Mouse (Mus musculus) hindbrain, embryonic 14.5 days (tissue): ENCODE data around the gene Sncb. TPM values are rescaled to one million over a fixed set of nuclear protein-coding genes. Genes with fewer than 3 reads are reported as not detected.

Experiments used
- ATAC-seq: fragments of 200-750 bp; cut with Nextera tagmentation; 2 replicates; pipeline ENCODE4 v1.8.0; 2017; ENCODE audit warnings: moderate number of reproducible peaks, mild to moderate bottlenecking, moderate TSS enrichment, moderate library complexity; ENCODE audit not compliant: low FRiP score
- DNase-seq: peaks from one replicate; pipeline ENCODE4 v3.0.0-alpha.2; 2015; ENCODE audit warnings: low spot score
- H3K27ac ChIP-seq: fragments of 300-500 bp; sonication (generic); 2 replicates; pipeline ENCODE4 v1.5.1; 2014; ENCODE audit warnings: mild to moderate bottlenecking, moderate library complexity
- H3K27me3 ChIP-seq: fragments of 300-500 bp; sonication (generic); 2 replicates; pipeline ENCODE4 v1.6.1; 2014; ENCODE audit warnings: mild to moderate bottlenecking, low read length, mixed read lengths; ENCODE audit not compliant: control insufficient read depth, insufficient read depth
- H3K36me3 ChIP-seq: fragments of 300-500 bp; sonication (generic); replicated peaks from 2 replicates; pipeline ENCODE4 v1.6.1; 2014; ENCODE audit not compliant: control insufficient read depth, insufficient read depth
- H3K4me1 ChIP-seq: fragments of 300-500 bp; sonication (generic); replicated peaks from 2 replicates; pipeline ENCODE4 v1.6.1; 2014; ENCODE audit warnings: antibody characterized with exemption, low read length, mixed read lengths; ENCODE audit not compliant: control insufficient read depth, insufficient read depth
- H3K4me2 ChIP-seq: fragments of 300-500 bp; sonication (generic); replicated peaks from 2 replicates; pipeline ENCODE4 v1.6.1; 2014; ENCODE audit warnings: mild to moderate bottlenecking, moderate library complexity
- H3K4me3 ChIP-seq: fragments of 300-500 bp; sonication (generic); replicated peaks from 2 replicates; pipeline ENCODE4 v1.5.1; 2014; ENCODE audit warnings: mild to moderate bottlenecking, low read length
- H3K9ac ChIP-seq: fragments of 300-500 bp; sonication (generic); 2 replicates; pipeline ENCODE4 v1.6.1; 2014
- H3K9me3 ChIP-seq: fragments of 300-500 bp; sonication (generic); 2 replicates; pipeline ENCODE4 v1.6.1; 2016; ENCODE audit warnings: low read length; ENCODE audit not compliant: control insufficient read depth
- WGBS: fragments of 180-500 bp; shearing (Covaris S2); extraction: QIAGEN DNeasy Blood & Tissue Kit; methylation state at CpG from one replicate; pipeline ENCODE4 v1.1.7; 2014; 5-methylcytosine and 5-hydroxymethylcytosine counted together
- polyA plus RNA-seq: library from polyadenylated mRNA; unstranded; fragments of >200 nt; fragmentation: Nextera tagmentation; extraction: Ambion mirVana; gene quantifications from 2 replicates; pipeline ENCODE4 v1.2.1, GENCODE M21; 2014

The Sncb gene
- polyA plus RNA-seq, result 78.0 and 103 TPM in 2 replicates

- Histone ChIP-seq H3K36me3 (no peaks in the 10 kb centered on the region), H3K4me2 (peak within 1 kb of the TSS; percentile 82), H3K9ac (peak within 1 kb of the TSS; percentile 78), H3K9me3 (no peaks in the 10 kb centered on the region), H3K4me1 (peaks cover 18% of the 10 kb centered on the region), H3K27me3 (peaks cover 51% of the 10 kb centered on the region), H3K4me3 (peak within 1 kb of the TSS; percentile 63), H3K27ac (peak within 1 kb of the TSS; percentile 71)
- ATAC-seq (peak; percentile 81), DNase-seq (peak; percentile 79)
- under 1% methylated on average over 35 of the region's 35 CpGs for WGBS
Observed at GRCm38 (mm10) chr13:54766192-54766768, at the start of gene Sncb. TSS of gene Sncb (minus strand) at chr13:54766595.

- WGBS, result 90% methylated on average over 9 of the region's 9 CpGs
- Histone ChIP-seq H3K4me2 (no peak overlapping the region), H3K27me3 (no peaks in the 10 kb centered on the region), H3K27ac (no peak overlapping the region), H3K4me3 (no peak overlapping the region), H3K9ac (no peak overlapping the region), H3K9me3 (no peaks in the 10 kb centered on the region), H3K4me1 (peaks cover 4% of the 10 kb centered on the region; the same call in 1 of the 2 replicates), H3K36me3 (no peaks in the 10 kb centered on the region)
- ATAC-seq (no peak), DNase-seq (no peak)
Observed at GRCm38 (mm10) chr13:54813381-54813780, 47.0 kb upstream of the Sncb start.

- no peak overlapping the region for H3K27ac ChIP-seq
- H3K9ac ChIP-seq, result no peak overlapping the region
- no peak overlapping the region for H3K4me3 ChIP-seq
- no peak overlapping the region for H3K4me2 ChIP-seq
- no peaks in the 10 kb centered on the region for H3K27me3 ChIP-seq
- WGBS, result 70% methylated on average over 7 of the region's 7 CpGs
- H3K9me3 ChIP-seq, result no peaks in the 10 kb centered on the region
- DNase-seq (no peak), ATAC-seq (no peak)
- peaks cover 3% of the 10 kb centered on the region; the same call in 1 of the 2 replicates for H3K4me1 ChIP-seq
- H3K36me3 ChIP-seq, result no peaks in the 10 kb centered on the region
Observed at GRCm38 (mm10) chr13:54811476-54811875, 45.1 kb upstream of the Sncb start.

GRCm38 (mm10) chr13:54808067-54808466, 41.7 kb upstream of the Sncb start:
- Histone ChIP-seq H3K4me1 (peaks cover 5% of the 10 kb centered on the region; the same call in 1 of the 2 replicates), H3K27ac (no peak overlapping the region), H3K27me3 (0 out of 2 replicates have a peak, but pooled peaks cover 5% of the 10 kb centered on the region), H3K9ac (no peak overlapping the region), H3K4me2 (no peak overlapping the region), H3K9me3 (no peaks in the 10 kb centered on the region), H3K36me3 (no peaks in the 10 kb centered on the region), H3K4me3 (no peak overlapping the region)
- ATAC-seq, result no peak
- no peak for DNase-seq
- WGBS, result 78% methylated on average over 12 of the region's 12 CpGs

GRCm38 (mm10) chr13:54806434-54806976, 40.1 kb upstream of the Sncb start:
- H3K9ac ChIP-seq, result no peak overlapping the region
- ATAC-seq (peak; percentile 62; the same call in 1 of the 2 replicates), DNase-seq (no peak)
- H3K4me3 ChIP-seq, result no peak overlapping the region
- no peak overlapping the region for H3K4me2 ChIP-seq
- no peak overlapping the region for H3K27ac ChIP-seq
- peaks cover 5% of the 10 kb centered on the region; the same call in 1 of the 2 replicates for H3K4me1 ChIP-seq
- H3K9me3 ChIP-seq, result no peaks in the 10 kb centered on the region
- no peaks in the 10 kb centered on the region for H3K36me3 ChIP-seq
- WGBS, result 20% methylated on average over 13 of the region's 13 CpGs
- H3K27me3 ChIP-seq, result peaks cover 5% of the 10 kb centered on the region; the same call in 1 of the 2 replicates

- 41% methylated on average over 21 of the region's 21 CpGs for WGBS
- DNase-seq (peak; percentile 47), ATAC-seq (no peak)
- peaks cover 5% of the 10 kb centered on the region; the same call in 1 of the 2 replicates for H3K4me1 ChIP-seq
- no peak overlapping the region for H3K4me3 ChIP-seq
- peaks cover 5% of the 10 kb centered on the region; the same call in 1 of the 2 replicates for H3K27me3 ChIP-seq
- H3K9me3 ChIP-seq, result no peaks in the 10 kb centered on the region
- H3K27ac ChIP-seq, result no peak overlapping the region
- 0 out of 2 replicates have a peak overlapping the region, but pooled peaks have one; percentile 41 for H3K9ac ChIP-seq
- H3K36me3 ChIP-seq, result no peaks in the 10 kb centered on the region
- no peak overlapping the region for H3K4me2 ChIP-seq
Observed at GRCm38 (mm10) chr13:54805134-54805838, 38.9 kb upstream of the Sncb start.

GRCm38 (mm10) chr13:54803010-54803409, 36.6 kb upstream of the Sncb start:
- no peak overlapping the region for H3K4me3 ChIP-seq
- ATAC-seq (no peak), DNase-seq (no peak)
- H3K9ac ChIP-seq, result no peak overlapping the region
- WGBS, result 81% methylated on average over 6 of the region's 6 CpGs
- H3K36me3 ChIP-seq, result no peaks in the 10 kb centered on the region
- no peaks in the 10 kb centered on the region for H3K9me3 ChIP-seq
- no peak overlapping the region for H3K4me2 ChIP-seq
- H3K27me3 ChIP-seq, result peaks cover 5% of the 10 kb centered on the region; the same call in 1 of the 2 replicates
- H3K4me1 ChIP-seq, result peaks cover 5% of the 10 kb centered on the region; the same call in 1 of the 2 replicates
- H3K27ac ChIP-seq, result no peak overlapping the region

GRCm38 (mm10) chr13:54800206-54800605, 33.8 kb upstream of the Sncb start:
- Histone ChIP-seq H3K27me3 (peaks cover 9% of the 10 kb centered on the region; the same call in 1 of the 2 replicates), H3K9me3 (no peaks in the 10 kb centered on the region), H3K4me1 (no peaks in the 10 kb centered on the region), H3K27ac (no peak overlapping the region), H3K4me3 (no peak overlapping the region), H3K36me3 (no peaks in the 10 kb centered on the region), H3K4me2 (no peak overlapping the region), H3K9ac (no peak overlapping the region)
- DNase-seq, result no peak
- no peak for ATAC-seq
- 75% methylated on average over 4 of the region's 4 CpGs for WGBS

- Histone ChIP-seq H3K27ac (no peak overlapping the region), H3K9ac (no peak overlapping the region), H3K4me3 (no peak overlapping the region), H3K9me3 (no peaks in the 10 kb centered on the region), H3K4me2 (0 out of 2 replicates have a peak overlapping the region, but pooled peaks have one; percentile 15), H3K36me3 (no peaks in the 10 kb centered on the region), H3K27me3 (peaks cover 5% of the 10 kb centered on the region; the same call in 1 of the 2 replicates), H3K4me1 (no peaks in the 10 kb centered on the region)
- peak; percentile 57; the same call in 1 of the 2 replicates for ATAC-seq
- DNase-seq, result peak; percentile 93
- WGBS, result 25% methylated on average over 9 of the region's 9 CpGs
Observed at GRCm38 (mm10) chr13:54799701-54800100, 33.3 kb upstream of the Sncb start.
